Mouse (Mus musculus): ENCODE data around the gene Ak9. TPM values are rescaled to one million over a fixed set of nuclear protein-coding genes. Genes with fewer than 3 reads are reported as not detected.

Gene Ak9
- polyA plus RNA-seq, 1 experiment, result 11.8 TPM

GRCm38 (mm10) chr10:41477018-41477277 is 173.2 kb downstream of the Ak9 start:
- H3K27ac ChIP-seq (ENCODE audit: control insufficient read depth, insufficient read depth, low read depth, low read length), result peak overlapping the region; percentile 10; the same call in 1 of the 2 replicates
- peaks cover 22% of the 10 kb centered on the region for H3K4me1 ChIP-seq (ENCODE audit: control insufficient read depth, insufficient read depth, low read length)
- no peaks in the 10 kb centered on the region for H3K27me3 ChIP-seq (ENCODE audit: control insufficient read depth, insufficient read depth, low read length)
- H3K4me3 ChIP-seq (ENCODE audit: control insufficient read depth, low read depth, low read length), result peak overlapping the region; percentile 50
- H3K36me3 ChIP-seq (ENCODE audit: control insufficient read depth, insufficient read depth, low read length), result no peaks in the 10 kb centered on the region
- no peak for TF ChIP-seq CTCF (IDR thresholded peaks at IDR 0.05; ENCODE audit: control insufficient read depth, insufficient read depth, insufficient replicate concordance, low read depth, low read length)
- TF ChIP-seq POLR2A (IDR thresholded peaks at IDR 0.05; ENCODE audit: control insufficient read depth, low read depth, low read length), result no peak

- TF ChIP-seq POLR2A (IDR thresholded peaks at IDR 0.05; ENCODE audit: control insufficient read depth, low read depth, low read length) (no peak), CTCF (IDR thresholded peaks at IDR 0.05; ENCODE audit: control insufficient read depth, insufficient read depth, insufficient replicate concordance, low read depth, low read length) (no peak)
- H3K27me3 ChIP-seq (ENCODE audit: control insufficient read depth, insufficient read depth, low read length), result no peaks in the 10 kb centered on the region
- peaks cover 23% of the 10 kb centered on the region for H3K4me1 ChIP-seq (ENCODE audit: control insufficient read depth, insufficient read depth, low read length)
- peak overlapping the region; percentile 10; the same call in 1 of the 2 replicates for H3K27ac ChIP-seq (ENCODE audit: control insufficient read depth, insufficient read depth, low read depth, low read length)
- H3K36me3 ChIP-seq (ENCODE audit: control insufficient read depth, insufficient read depth, low read length), result no peaks in the 10 kb centered on the region
- H3K4me3 ChIP-seq (ENCODE audit: control insufficient read depth, low read depth, low read length), result peak overlapping the region; percentile 50
Observed at GRCm38 (mm10) chr10:41477278-41478181, 173.8 kb downstream of the Ak9 start.

- peaks cover 23% of the 10 kb centered on the region for H3K4me1 ChIP-seq (ENCODE audit: control insufficient read depth, insufficient read depth, low read length)
- H3K36me3 ChIP-seq (ENCODE audit: control insufficient read depth, insufficient read depth, low read length), result no peaks in the 10 kb centered on the region
- no peaks in the 10 kb centered on the region for H3K27me3 ChIP-seq (ENCODE audit: control insufficient read depth, insufficient read depth, low read length)
- TF ChIP-seq POLR2A (IDR thresholded peaks at IDR 0.05; ENCODE audit: control insufficient read depth, low read depth, low read length), result no peak
- no peak overlapping the region for H3K4me3 ChIP-seq (ENCODE audit: control insufficient read depth, low read depth, low read length)
- no peak overlapping the region for H3K27ac ChIP-seq (ENCODE audit: control insufficient read depth, insufficient read depth, low read depth, low read length)
Observed at GRCm38 (mm10) chr10:41479961-41480360, 176.2 kb downstream of the Ak9 start.

GRCm38 (mm10) chr10:41480938-41481880 is 177.4 kb downstream of the Ak9 start:
- H3K27ac ChIP-seq (ENCODE audit: control insufficient read depth, insufficient read depth, low read depth, low read length), result no peak overlapping the region

GRCm38 (mm10) chr10:41482446-41482845 is 178.7 kb downstream of the Ak9 start:
- Histone ChIP-seq H3K4me1 (ENCODE audit: control insufficient read depth, insufficient read depth, low read length) (peaks cover 13% of the 10 kb centered on the region), H3K36me3 (ENCODE audit: control insufficient read depth, insufficient read depth, low read length) (no peaks in the 10 kb centered on the region), H3K27ac (ENCODE audit: control insufficient read depth, insufficient read depth, low read depth, low read length) (no peak overlapping the region), H3K27me3 (ENCODE audit: control insufficient read depth, insufficient read depth, low read length) (no peaks in the 10 kb centered on the region), H3K4me3 (ENCODE audit: control insufficient read depth, low read depth, low read length) (no peak overlapping the region)
- no peak for TF ChIP-seq CTCF (IDR thresholded peaks at IDR 0.05; ENCODE audit: control insufficient read depth, insufficient read depth, insufficient replicate concordance, low read depth, low read length)
- no peak for TF ChIP-seq POLR2A (IDR thresholded peaks at IDR 0.05; ENCODE audit: control insufficient read depth, low read depth, low read length)

More at GRCm38 (mm10) chr10:41480938-41481880, 177.4 kb downstream of the Ak9 start:
- TF ChIP-seq CTCF (IDR thresholded peaks at IDR 0.05; ENCODE audit: control insufficient read depth, insufficient read depth, insufficient replicate concordance, low read depth, low read length), result no peak
- no peak for TF ChIP-seq POLR2A (IDR thresholded peaks at IDR 0.05; ENCODE audit: control insufficient read depth, low read depth, low read length)
- H3K4me3 ChIP-seq (ENCODE audit: control insufficient read depth, low read depth, low read length), result peak overlapping the region; percentile 36
- H3K36me3 ChIP-seq (ENCODE audit: control insufficient read depth, insufficient read depth, low read length), result no peaks in the 10 kb centered on the region
- H3K4me1 ChIP-seq (ENCODE audit: control insufficient read depth, insufficient read depth, low read length), result peaks cover 19% of the 10 kb centered on the region
- H3K27me3 ChIP-seq (ENCODE audit: control insufficient read depth, insufficient read depth, low read length), result no peaks in the 10 kb centered on the region

Other genes with a start within 250 kb of the Ak9 start
- gene Gpr6, start 231.7 kb upstream of the Ak9 start, polyA plus RNA-seq (2012; rRNA removed), result 0.49 and 0.72 TPM in 2 replicates
- gene Fig4, start 720 bp upstream of the Ak9 start, polyA plus RNA-seq (2012; rRNA removed), result 10.2 and 10.3 TPM in 2 replicates
- 8.2 and 9.1 TPM in 2 replicates for gene Zbtb24, start 146.4 kb downstream of the Ak9 start, polyA plus RNA-seq (2012; rRNA removed)
- 1.6 and 2.4 TPM in 2 replicates for gene Mical1, start 172.3 kb downstream of the Ak9 start, polyA plus RNA-seq (2012; rRNA removed)
- 21.3 and 22.7 TPM in 2 replicates for gene Smpd2, start 186.4 kb downstream of the Ak9 start, polyA plus RNA-seq (2012; rRNA removed)
- 25.9 and 29.4 TPM in 2 replicates for gene Ppil6, start 186.5 kb downstream of the Ak9 start, polyA plus RNA-seq (2012; rRNA removed)
- gene Cd164, start 215.4 kb downstream of the Ak9 start, polyA plus RNA-seq (2012; rRNA removed), result 216 and 279 TPM in 2 replicates